ENCODE assay signal across 8 mouse cellular contexts in the genomic region with DNA sequence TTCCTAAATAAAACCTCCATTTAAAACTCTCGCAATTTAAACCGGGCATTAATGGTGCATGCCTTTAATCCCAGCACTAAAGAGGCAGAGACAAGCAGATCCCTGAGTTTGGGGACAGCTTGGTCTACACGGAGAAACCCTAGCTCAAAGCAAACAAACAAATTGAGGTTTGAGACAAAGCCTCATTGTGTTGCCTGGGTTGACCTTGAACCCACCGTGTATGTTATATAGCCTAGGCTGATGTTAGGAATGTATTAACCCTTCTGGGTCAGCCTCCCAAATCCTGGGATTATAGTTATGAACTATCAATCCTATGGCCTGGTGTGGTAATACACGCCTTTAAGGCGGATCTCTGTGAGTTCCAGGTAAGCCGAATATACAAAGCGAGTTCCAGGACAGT. TPM values are rescaled to one million over a fixed set of nuclear protein-coding genes. Genes with fewer than 3 reads are reported as not detected.
DNase-seq lines count a peak whose midpoint lies in the region; ATAC-seq and TF ChIP-seq lines count a peak whose summit lies in the region.

No protein-coding gene starts in this region.

- dilution Hi-C loops in CH12.LX (cut with MboI; ENCODE audit: extremely low pct_ligation_motif_present, extremely low pct_unique_long_range_greater_than_20kb, low sequenced_read_pairs), result no loop called here

- no peaks in the 10 kb centered on the region for H3K27me3 ChIP-seq in erythroblast, embryonic 14.5 days (ENCODE audit: control insufficient read depth)
- no peaks in the 10 kb centered on the region for H3K27me3 ChIP-seq in CH12.LX (replicated peaks)
- H3K27me3 ChIP-seq in forebrain, embryonic 14.5 days (replicated peaks; ENCODE audit: control insufficient read depth, insufficient read depth, low read length), result no peaks in the 10 kb centered on the region
- no peaks in the 10 kb centered on the region for H3K27me3 ChIP-seq in liver, embryonic 16.5 days (ENCODE audit: control insufficient read depth, insufficient read depth, low read depth, low read length)

- H3K79me2 ChIP-seq in CH12.LX (replicated peaks; ENCODE audit: control insufficient read depth, extremely low read depth, insufficient read depth, poor library complexity, severe bottlenecking), result peaks cover 38% of the 10 kb centered on the region

- peak overlapping the region; percentile 89 for H3K4me3 ChIP-seq in erythroblast, embryonic 14.5 days (replicated peaks)
- peak overlapping the region; percentile 58 to 98 (median 65) for H3K4me3 ChIP-seq in CH12.LX (replicated peaks in 1 of 3; ENCODE audit: low read depth in 2 of 3, low read length in 2 of 3, poor library complexity in 1 of 3)
- peak overlapping the region; percentile 91 for H3K4me3 ChIP-seq in forebrain, embryonic 14.5 days (ENCODE audit: low read depth, low read length)
- H3K4me3 ChIP-seq in liver, embryonic 16.5 days (ENCODE audit: low read depth, low read length), result peak overlapping the region; percentile 89

- TF ChIP-seq POLR2A in CH12.LX (IDR thresholded peaks at IDR 0.05; ENCODE audit: low read depth, low read length), result no peak

- no peak overlapping the region for H3K27ac ChIP-seq in CH12.LX (ENCODE audit: insufficient read depth, low read depth)
- H3K27ac ChIP-seq in forebrain, embryonic 14.5 days (ENCODE audit: low read depth, low read length), result peak overlapping the region; percentile 97
- no peak overlapping the region for H3K27ac ChIP-seq in liver, embryonic 16.5 days (ENCODE audit: low read length)

- WGBS in forebrain, embryonic 14.5 days, result 45% methylated on average over 8 of the region's 8 CpGs
- 33% methylated on average over 8 of the region's 8 CpGs for WGBS in liver, embryonic 16.5 days (ENCODE audit: insufficient replicate concordance)

- in situ Hi-C loops in CH12.LX (cut with MboI; ENCODE audit: low pct_ligation_motif_present, low pct_unique_long_range_greater_than_20kb, low sequenced_read_pairs), result no loop called here

- no peak for TF ChIP-seq EP300 in CH12.LX (IDR thresholded peaks at IDR 0.05; ENCODE audit: low read length)

- no peaks in the 10 kb centered on the region for H3K9me3 ChIP-seq in erythroblast, embryonic 14.5 days (ENCODE audit: control insufficient read depth, low read length)
- H3K9me3 ChIP-seq in CH12.LX (replicated peaks; ENCODE audit: low read length), result no peaks in the 10 kb centered on the region
- no peaks in the 10 kb centered on the region for H3K9me3 ChIP-seq in forebrain, embryonic 14.5 days (replicated peaks; ENCODE audit: control insufficient read depth, low read length)
- H3K9me3 ChIP-seq in liver, embryonic 16.5 days (replicated peaks; ENCODE audit: control insufficient read depth, low read length), result no peaks in the 10 kb centered on the region

- H3K9ac ChIP-seq in CH12.LX (ENCODE audit: insufficient read depth, low read depth), result peak overlapping the region; percentile 86
- peak overlapping the region; percentile 76 for H3K9ac ChIP-seq in forebrain, embryonic 14.5 days (ENCODE audit: low read length)
- H3K9ac ChIP-seq in liver, embryonic 16.5 days (ENCODE audit: low read depth, low read length), result peak overlapping the region; percentile 46

- no peak for TF ChIP-seq RAD21 in CH12.LX (IDR thresholded peaks at IDR 0.05; ENCODE audit: low read depth, low read length)

- no peak for ATAC-seq in erythroblast, adult 5-6 weeks (replicated peaks; ENCODE audit: low FRiP score, poor library complexity, severe bottlenecking)
- peak; percentile 4 for ATAC-seq in forebrain, embryonic 14.5 days
- no peak for ATAC-seq in liver, embryonic 16.5 days (ENCODE audit: low read depth)

- TF ChIP-seq CTCF in CH12.LX (conservative IDR thresholded peaks at IDR 0.05 in 1 of 2, IDR thresholded peaks at IDR 0.05 in 1 of 2; ENCODE audit: low read depth in 2 of 2, low read length in 2 of 2), result no peak

- no peak for DNase-seq in CH12.LX (ENCODE audit: extremely low read depth)
- no peak for DNase-seq in forebrain, embryonic 14.5 days (ENCODE audit: low spot score)
- no peak for DNase-seq in right cerebral cortex, postnatal 14 days
- DNase-seq in gastrocnemius, postnatal 10 days, result no peak
- no peak for DNase-seq in lung, postnatal 25 days (ENCODE audit: low spot score)

- peak overlapping the region; percentile 59 for H3K4me2 ChIP-seq in CH12.LX (ENCODE audit: insufficient read depth, low read depth, poor library complexity, severe bottlenecking)
- H3K4me2 ChIP-seq in forebrain, embryonic 14.5 days (ENCODE audit: low read length), result peak overlapping the region; percentile 60
- peak overlapping the region; percentile 60 for H3K4me2 ChIP-seq in liver, embryonic 16.5 days (ENCODE audit: low read depth, low read length)

- H3K4me1 ChIP-seq in erythroblast, embryonic 14.5 days (ENCODE audit: control insufficient read depth), result peaks cover 43% of the 10 kb centered on the region
- H3K4me1 ChIP-seq in CH12.LX (ENCODE audit: control insufficient read depth in 1 of 2, insufficient read depth in 2 of 2), result peaks cover 4 to 7% of the 10 kb centered on the region in 2 experiments; a peak in 3 of 4 replicates
- H3K4me1 ChIP-seq in forebrain, embryonic 14.5 days (ENCODE audit: control insufficient read depth, insufficient read depth, low read length), result peaks cover 14% of the 10 kb centered on the region
- peaks cover 19% of the 10 kb centered on the region for H3K4me1 ChIP-seq in liver, embryonic 16.5 days (ENCODE audit: control insufficient read depth, low read depth, low read length)

- peaks cover 27% of the 10 kb centered on the region for H3K36me3 ChIP-seq in erythroblast, embryonic 14.5 days (ENCODE audit: control insufficient read depth)
- peaks cover 0 to 17% of the 10 kb centered on the region in 2 experiments for H3K36me3 ChIP-seq in CH12.LX (replicated peaks in 1 of 2; ENCODE audit: control insufficient read depth in 1 of 2, insufficient read depth in 1 of 2, low read length in 1 of 2)
- 0 out of 2 replicates have a peak, but pooled peaks cover 5% of the 10 kb centered on the region for H3K36me3 ChIP-seq in forebrain, embryonic 14.5 days (ENCODE audit: control insufficient read depth, insufficient read depth, low read length)
- H3K36me3 ChIP-seq in liver, embryonic 16.5 days (ENCODE audit: control insufficient read depth, insufficient read depth), result no peaks in the 10 kb centered on the region; the same call in 1 of the 2 replicates

TF ChIP-seq in CH12.LX, 34 proteins besides CTCF, POLR2A, EP300 and RAD21:
- TF ChIP-seq IRF4 (IDR thresholded peaks at IDR 0.05; ENCODE audit: low read depth, low read length) (no peak), HCFC1 (IDR thresholded peaks at IDR 0.05; ENCODE audit: low read depth, low read length) (no peak), RCOR1 (conservative IDR thresholded peaks at IDR 0.05; ENCODE audit: low read depth, low read length) (no peak), CHD1 (IDR thresholded peaks at IDR 0.05; ENCODE audit: low read depth, low read length) (0 out of 2 replicates have a peak, but pooled peaks have one; percentile 4)

RNA-seq across cellular contexts. Expression of gene Tra2b, which starts 0.6 kb away (rescaled TPM):
- polyA plus RNA-seq in erythroblast, embryonic 14.5 days (2012), result 7.1 and 8.3 TPM in 2 replicates
- total RNA-seq in erythroblast, adult 5-6 weeks (2015; ENCODE audit: low replicate concordance), result 94.5 and 96.5 TPM in 2 replicates
- total RNA-seq in erythroblast, adult 5-6 weeks (2017; ENCODE audit: low replicate concordance), result 177 and 215 TPM in 2 replicates
- 216 and 311 TPM in 2 replicates for total RNA-seq in CH12.LX (2012; rRNA removed)
- 272 and 304 TPM in 2 replicates for total RNA-seq in CH12.LX (2014; rRNA removed)
- 392 and 405 TPM in 2 replicates for polyA plus RNA-seq in CH12.LX (2012; ENCODE audit: insufficient read length, low read depth)
- polyA plus RNA-seq in forebrain, embryonic 14.5 days (2014; fragmentation: Nextera tagmentation; extraction: Ambion mirVana), result 323 and 365 TPM in 2 replicates
- 126 and 138 TPM in 2 replicates for polyA plus RNA-seq in liver, embryonic 16.5 days (2015; fragmentation: Nextera tagmentation; extraction: Ambion mirVana)
- total RNA-seq in gastrocnemius, postnatal 10 days (2021), result 10 to 100 TPM; 53.2 to 68.2 TPM

Comparison
In these comparisons a context has a peak if more than half of its experiments do, and no peak if none do; other contexts are left out.
1. RNA of gene Tra2b, which starts 0.6 kb away (polyA plus RNA-seq): 392 to 405 TPM in CH12.LX, 323 to 365 TPM in forebrain, embryonic 14.5 days and 126 to 138 TPM in liver, embryonic 16.5 days; 7.1 to 8.3 TPM in erythroblast, embryonic 14.5 days; every median in the first group is over 10 times any median in the second.
2. Peak in every context shown above with its lines, with median percentiles within 50 percentile points of each other: H3K4me3 ChIP-seq, H3K4me2 ChIP-seq and H3K9ac ChIP-seq.